Mouse (Mus musculus) cerebellum, adult 11-12 months (tissue): Measurements from ENCODE around the gene Arhgap18.

Experiments
- DNase-seq: peaks from one replicate; pipeline ENCODE4 v3.0.0; 2022

Gene Arhgap18

GRCm38 (mm10) chr10:26832669-26833249 is 79.5 kb downstream of the Arhgap18 start:
- no peak for DNase-seq

GRCm38 (mm10) chr10:26833393-26833792 is 80.2 kb downstream of the Arhgap18 start:
- DNase-seq: no peak

- DNase-seq: no peak
Observed at GRCm38 (mm10) chr10:26849311-26849710, 96.1 kb downstream of the Arhgap18 start.

- DNase-seq: no peak
Observed at GRCm38 (mm10) chr10:26849854-26850253, 96.6 kb downstream of the Arhgap18 start.

- DNase-seq: no peak
Observed at GRCm38 (mm10) chr10:26854556-26855100, 101.4 kb downstream of the Arhgap18 start.

- no peak for DNase-seq
Observed at GRCm38 (mm10) chr10:26855851-26856535, 102.8 kb downstream of the Arhgap18 start.

- no peak for DNase-seq
Observed at GRCm38 (mm10) chr10:26857583-26857982, 104.4 kb downstream of the Arhgap18 start.

- no peak for DNase-seq
Observed at GRCm38 (mm10) chr10:26858537-26858936, 105.3 kb downstream of the Arhgap18 start.

- no peak for DNase-seq
Observed at GRCm38 (mm10) chr10:26861231-26861630, 108.0 kb downstream of the Arhgap18 start.

- no peak for DNase-seq
Observed at GRCm38 (mm10) chr10:26862207-26862606, 109.0 kb downstream of the Arhgap18 start.

GRCm38 (mm10) chr10:26863982-26864381 is 110.8 kb downstream of the Arhgap18 start:
- DNase-seq: no peak

- DNase-seq: no peak
Observed at GRCm38 (mm10) chr10:26870802-26871201, 117.6 kb downstream of the Arhgap18 start.

GRCm38 (mm10) chr10:26877309-26877708 is 124.1 kb downstream of the Arhgap18 start:
- DNase-seq: no peak

GRCm38 (mm10) chr10:26878924-26879600 is 125.8 kb downstream of the Arhgap18 start:
- no peak for DNase-seq

- no peak for DNase-seq
Observed at GRCm38 (mm10) chr10:26884949-26885348, 131.7 kb downstream of the Arhgap18 start.

GRCm38 (mm10) chr10:26889226-26889625 is 136.0 kb downstream of the Arhgap18 start:
- DNase-seq: no peak

GRCm38 (mm10) chr10:26889754-26890153 is 136.5 kb downstream of the Arhgap18 start:
- DNase-seq: no peak

- no peak for DNase-seq
Observed at GRCm38 (mm10) chr10:26890269-26890955, 137.2 kb downstream of the Arhgap18 start.

GRCm38 (mm10) chr10:26893091-26893490 is 139.9 kb downstream of the Arhgap18 start:
- DNase-seq: no peak

- DNase-seq: no peak
Observed at GRCm38 (mm10) chr10:26895726-26896125, 142.5 kb downstream of the Arhgap18 start.

GRCm38 (mm10) chr10:26900426-26900825 is 147.2 kb downstream of the Arhgap18 start:
- DNase-seq: no peak

GRCm38 (mm10) chr10:26903781-26904180 is 150.6 kb downstream of the Arhgap18 start:
- DNase-seq: no peak

- no peak for DNase-seq
Observed at GRCm38 (mm10) chr10:26911176-26911575, 158.0 kb downstream of the Arhgap18 start.
